Mouse (Mus musculus) testis, postnatal 14 days (tissue): ENCODE measurements around the gene Ubl3.

Source experiments
- DNase-seq: peaks from one replicate; pipeline ENCODE4 v3.0.0; 2021; ENCODE audit warnings: low spot score

Gene Ubl3

GRCm38 (mm10) chr5:148468626-148469441 is 83.8 kb downstream of the Ubl3 start:
- DNase-seq, result no peak

GRCm38 (mm10) chr5:148466933-148467607 is 85.5 kb downstream of the Ubl3 start:
- DNase-seq, result no peak

GRCm38 (mm10) chr5:148466116-148466515 is 86.5 kb downstream of the Ubl3 start:
- no peak for DNase-seq

GRCm38 (mm10) chr5:148465091-148465490 is 87.5 kb downstream of the Ubl3 start:
- no peak for DNase-seq

- no peak for DNase-seq
Measured at GRCm38 (mm10) chr5:148464489-148464888, 88.1 kb downstream of the Ubl3 start.

- DNase-seq, result no peak
Measured at GRCm38 (mm10) chr5:148463783-148464294, 88.8 kb downstream of the Ubl3 start.
